Mouse (Mus musculus) CH12.LX (cell line): ENCODE measurements around the gene Zfp84. TPM values are rescaled to one million over a fixed set of nuclear protein-coding genes. Genes with fewer than 3 reads are reported as not detected.

Experiments
- DNase-seq: peaks from one replicate; pipeline ENCODE4 v3.0.0-alpha.2; 2013; ENCODE audit errors: extremely low read depth
- H3K27ac ChIP-seq: 2 replicates; pipeline ENCODE4 v1.5.1; 2012; ENCODE audit warnings: low read depth, mild to moderate bottlenecking, control low read depth, moderate library complexity; ENCODE audit not compliant: insufficient read depth
- H3K27me3 ChIP-seq: replicated peaks from 2 replicates; pipeline ENCODE3; 2012; ENCODE audit warnings: inconsistent platforms
- H3K36me3 ChIP-seq, 2 experiments: replicated peaks in 1 of 2; 2 replicates each; pipeline versions ENCODE3 to v1.6.1; 2012; ENCODE audit warnings: inconsistent platforms in 1 of 2, low read length in 1 of 2, mild to moderate bottlenecking in 1 of 2, mixed read lengths in 1 of 2, moderate library complexity in 1 of 2; ENCODE audit not compliant: control insufficient read depth in 1 of 2, insufficient read depth in 1 of 2
- H3K4me1 ChIP-seq, 2 experiments: 2 replicates each; pipeline ENCODE4 v1.6.1; 2012; ENCODE audit warnings: inconsistent platforms in 1 of 2, moderate library complexity in 1 of 2; ENCODE audit not compliant: insufficient read depth in 2 of 2, control insufficient read depth in 1 of 2
- H3K4me2 ChIP-seq: 2 replicates; pipeline ENCODE4 v1.6.1; 2012; ENCODE audit warnings: low read depth, mild to moderate bottlenecking, control low read depth; ENCODE audit not compliant: poor library complexity, insufficient read depth, severe bottlenecking
- H3K4me3 ChIP-seq, 3 experiments: fragments of 150-350 bp in 1 of 3; sonication (generic) in 1 of 3; replicated peaks in 1 of 3; 2 replicates each; pipeline versions ENCODE3 to v1.5.1; 2011 to 2012; ENCODE audit warnings: low read depth in 2 of 3, low read length in 2 of 3, mild to moderate bottlenecking in 2 of 3, moderate library complexity in 2 of 3, control low read depth in 1 of 3, improper control_type of control experiment in 1 of 3, inconsistent platforms in 1 of 3, mixed read lengths in 1 of 3; ENCODE audit not compliant: poor library complexity in 1 of 3
- H3K79me2 ChIP-seq: replicated peaks from 2 replicates; pipeline ENCODE4 v1.6.1; 2012; ENCODE audit warnings: mild to moderate bottlenecking, moderate library complexity; ENCODE audit not compliant: control insufficient read depth, poor library complexity, insufficient read depth, severe bottlenecking; ENCODE audit errors: extremely low read depth
- H3K9ac ChIP-seq: 2 replicates; pipeline ENCODE4 v1.6.1; 2012; ENCODE audit warnings: low read depth, mild to moderate bottlenecking, control low read depth, moderate library complexity; ENCODE audit not compliant: insufficient read depth
- H3K9me3 ChIP-seq: replicated peaks from 2 replicates; pipeline ENCODE3; 2012; ENCODE audit warnings: low read length, inconsistent platforms, mixed read lengths
- BHLHE40 ChIP-seq: IDR thresholded peaks from 2 replicates; pipeline ENCODE4 v1.6.1; 2011; ENCODE audit warnings: mild to moderate bottlenecking, low read depth, low read length, improper control_type of control experiment
- CHD1 ChIP-seq: IDR thresholded peaks from 2 replicates; pipeline ENCODE4 v1.6.1; 2012; ENCODE audit warnings: low read depth, low read length, improper control_type of control experiment, inconsistent platforms
- CHD2 ChIP-seq: IDR thresholded peaks from 2 replicates; pipeline ENCODE4 v1.6.1; 2011; ENCODE audit warnings: low read length, improper control_type of control experiment
- CTCF ChIP-seq, 2 experiments: IDR thresholded peaks in 1 of 2; conservative IDR thresholded peaks in 1 of 2; 2 replicates each; pipeline ENCODE4 v1.5.1; 2011 to 2012; ENCODE audit warnings: low read depth in 2 of 2, low read length in 2 of 2, improper control_type of control experiment in 1 of 2, inconsistent platforms in 1 of 2, mild to moderate bottlenecking in 1 of 2, moderate library complexity in 1 of 2
- E2F4 ChIP-seq: IDR thresholded peaks from 2 replicates; pipeline ENCODE4 v1.6.1; 2011; ENCODE audit warnings: low read depth, low read length, improper control_type of control experiment; ENCODE audit not compliant: insufficient replicate concordance
- ELF1 ChIP-seq: IDR thresholded peaks from 2 replicates; pipeline ENCODE4 v1.6.1; 2014; ENCODE audit warnings: low read depth, mild to moderate bottlenecking, inconsistent platforms, low read length, improper control_type of control experiment
- EP300 ChIP-seq: IDR thresholded peaks from 2 replicates; pipeline ENCODE4 v1.6.1; 2011; ENCODE audit warnings: low read length, improper control_type of control experiment
- ETS1 ChIP-seq: conservative IDR thresholded peaks from 2 replicates; pipeline ENCODE4 v1.6.1; 2012; ENCODE audit warnings: low read depth, mild to moderate bottlenecking, inconsistent platforms, low read length, improper control_type of control experiment, moderate library complexity
- GABPA ChIP-seq: IDR thresholded peaks from 2 replicates; pipeline ENCODE4 v1.6.1; 2012; ENCODE audit warnings: low read depth, low read length, improper control_type of control experiment, inconsistent platforms; ENCODE audit not compliant: insufficient replicate concordance
- HCFC1 ChIP-seq: IDR thresholded peaks from 2 replicates; pipeline ENCODE4 v1.6.1; 2012; ENCODE audit warnings: low read depth, mild to moderate bottlenecking, inconsistent platforms, low read length, improper control_type of control experiment
- IRF4 ChIP-seq: IDR thresholded peaks from 2 replicates; pipeline ENCODE4 v1.6.1; 2014; ENCODE audit warnings: low read depth, mild to moderate bottlenecking, inconsistent platforms, low read length, improper control_type of control experiment
- JUN ChIP-seq: IDR thresholded peaks from 2 replicates; pipeline ENCODE4 v1.6.1; 2011; ENCODE audit warnings: low read depth, mild to moderate bottlenecking, low read length, improper control_type of control experiment, moderate library complexity; ENCODE audit not compliant: insufficient read depth
- JUND ChIP-seq: conservative IDR thresholded peaks from 2 replicates; pipeline ENCODE4 v1.6.1; 2011; ENCODE audit warnings: low read depth, low read length, improper control_type of control experiment
- KAT2A ChIP-seq: IDR thresholded peaks from 2 replicates; pipeline ENCODE4 v1.6.1; 2012; ENCODE audit warnings: low read length, improper control_type of control experiment, inconsistent platforms; ENCODE audit not compliant: insufficient replicate concordance
- MAFK ChIP-seq: IDR thresholded peaks from 2 replicates; pipeline ENCODE4 v1.6.1; 2011; ENCODE audit warnings: low read length, improper control_type of control experiment; ENCODE audit not compliant: insufficient replicate concordance
- MAX ChIP-seq: IDR thresholded peaks from 2 replicates; pipeline ENCODE4 v1.6.1; 2011; ENCODE audit warnings: low read length, improper control_type of control experiment
- MAZ ChIP-seq: IDR thresholded peaks from 2 replicates; pipeline ENCODE4 v1.6.1; 2012; ENCODE audit warnings: low read depth, mild to moderate bottlenecking, inconsistent platforms, low read length, improper control_type of control experiment, moderate library complexity
- MEF2A ChIP-seq: IDR thresholded peaks from 2 replicates; pipeline ENCODE4 v1.6.1; 2014; ENCODE audit warnings: low read depth, mild to moderate bottlenecking, inconsistent platforms, low read length, improper control_type of control experiment, borderline replicate concordance
- MXI1 ChIP-seq: IDR thresholded peaks from 2 replicates; pipeline ENCODE4 v1.6.1; 2011; ENCODE audit warnings: mild to moderate bottlenecking, low read depth, low read length, improper control_type of control experiment
- MYC ChIP-seq: IDR thresholded peaks from 2 replicates; pipeline ENCODE4 v1.6.1; 2011; ENCODE audit warnings: low read depth, mild to moderate bottlenecking, improper control_type of control experiment, low read length
- NELFE ChIP-seq: IDR thresholded peaks from 2 replicates; pipeline ENCODE4 v1.6.1; 2011; ENCODE audit warnings: low read depth, low read length, improper control_type of control experiment
- NRF1 ChIP-seq: IDR thresholded peaks from 2 replicates; pipeline ENCODE4 v1.6.1; 2014; ENCODE audit warnings: low read depth, mild to moderate bottlenecking, inconsistent platforms, low read length, improper control_type of control experiment, moderate library complexity
- PAX5 ChIP-seq: IDR thresholded peaks from 2 replicates; pipeline ENCODE4 v1.6.1; 2012; ENCODE audit warnings: low read length, inconsistent platforms, mixed read lengths
- POLR2A ChIP-seq: IDR thresholded peaks from 2 replicates; pipeline ENCODE4 v1.6.1; 2011; ENCODE audit warnings: low read depth, mild to moderate bottlenecking, improper control_type of control experiment, low read length
- POLR2AphosphoS2 ChIP-seq: IDR thresholded peaks from 2 replicates; pipeline ENCODE4 v1.6.1; 2011; ENCODE audit warnings: low read depth, low read length, improper control_type of control experiment
- RAD21 ChIP-seq: IDR thresholded peaks from 2 replicates; pipeline ENCODE4 v1.6.1; 2011; ENCODE audit warnings: low read depth, mild to moderate bottlenecking, low read length, improper control_type of control experiment, moderate library complexity
- RCOR1 ChIP-seq: conservative IDR thresholded peaks from 2 replicates; pipeline ENCODE4 v1.6.1; 2012; ENCODE audit warnings: low read depth, mild to moderate bottlenecking, inconsistent platforms, low read length, improper control_type of control experiment
- SIN3A ChIP-seq: IDR thresholded peaks from 2 replicates; pipeline ENCODE4 v1.6.1; 2012; ENCODE audit warnings: low read length, improper control_type of control experiment, inconsistent platforms
- SMC3 ChIP-seq: IDR thresholded peaks from 2 replicates; pipeline ENCODE4 v1.6.1; 2011; ENCODE audit warnings: low read depth, low read length, improper control_type of control experiment
- TBP ChIP-seq: conservative IDR thresholded peaks from 2 replicates; pipeline ENCODE4 v1.6.1; 2011; ENCODE audit warnings: low read depth, low read length, improper control_type of control experiment
- TCF12 ChIP-seq: IDR thresholded peaks from 2 replicates; pipeline ENCODE4 v1.6.1; 2014; ENCODE audit warnings: low read depth, mild to moderate bottlenecking, inconsistent platforms, low read length, improper control_type of control experiment
- UBTF ChIP-seq: IDR thresholded peaks from 2 replicates; pipeline ENCODE4 v1.6.1; 2012; ENCODE audit warnings: low read depth, mild to moderate bottlenecking, inconsistent platforms, low read length, improper control_type of control experiment, moderate library complexity
- USF1 ChIP-seq: IDR thresholded peaks from 2 replicates; pipeline ENCODE4 v1.6.1; 2014; ENCODE audit warnings: low read depth, mild to moderate bottlenecking, inconsistent platforms, low read length, improper control_type of control experiment
- USF2 ChIP-seq: conservative IDR thresholded peaks from 2 replicates; pipeline ENCODE4 v1.6.1; 2011; ENCODE audit warnings: low read depth, low read length, improper control_type of control experiment
- ZC3H11A ChIP-seq: IDR thresholded peaks from 2 replicates; pipeline ENCODE4 v1.6.1; 2012; ENCODE audit warnings: low read depth, mild to moderate bottlenecking, inconsistent platforms, low read length, improper control_type of control experiment
- ZKSCAN1 ChIP-seq: IDR thresholded peaks from 2 replicates; pipeline ENCODE4 v1.6.1; 2012; ENCODE audit warnings: low read depth, inconsistent platforms, low read length, improper control_type of control experiment, borderline replicate concordance
- ZMIZ1 ChIP-seq: IDR thresholded peaks from 2 replicates; pipeline ENCODE4 v1.6.1; 2012; ENCODE audit warnings: low read depth, mild to moderate bottlenecking, inconsistent platforms, low read length, improper control_type of control experiment
- ZNF384 ChIP-seq: IDR thresholded peaks from 2 replicates; pipeline ENCODE4 v1.6.1; 2012; ENCODE audit warnings: low read depth, low read length, improper control_type of control experiment, inconsistent platforms
- dilution Hi-C: fragments of 300-500 bp; cut with MboI; formaldehyde crosslinking; loops from 2 replicates; pipeline ENCODE4 v1.14.3; 2020; ENCODE audit warnings: low sequenced_read_pairs; ENCODE audit not compliant: extremely low pct_unique_long_range_greater_than_20kb, extremely low pct_ligation_motif_present
- in situ Hi-C: fragments of 300-500 bp; cut with MboI; formaldehyde crosslinking; loops from 3 replicates; pipeline ENCODE4 v1.14.3; 2019; ENCODE audit warnings: low sequenced_read_pairs, low pct_ligation_motif_present, low pct_unique_long_range_greater_than_20kb, mixed read lengths
- polyA plus RNA-seq: library from polyadenylated mRNA; unstranded; fragments of >175 nt; gene quantifications from 2 replicates; pipeline ENCODE4 v1.2.1, GENCODE M21; 2012; ENCODE audit warnings: low read depth; ENCODE audit not compliant: insufficient read length
- total RNA-seq, 2 experiments: library from RNA; depleted of rRNA; stranded (reverse); fragments of 300-350 nt in 1 of 2; fragments of >200 nt in 1 of 2; gene quantifications; 2 replicates each; pipeline ENCODE4 v1.2.3; 2012 to 2014

The Zfp84 gene
- total and polyA plus RNA-seq, 3 experiments = 7.9 to 9.6 (median 9.2) TPM

- Histone ChIP-seq H3K4me3 (peak within 1 kb of the TSS; percentile 60 to 98 (median 88)), H3K79me2 (peaks cover 19% of the 10 kb centered on the region), H3K9ac (peak within 1 kb of the TSS; percentile 77), H3K4me1 (peaks cover 9 to 40% of the 10 kb centered on the region in 2 experiments), H3K9me3 (no peaks in the 10 kb centered on the region), H3K27me3 (no peaks in the 10 kb centered on the region), H3K36me3 (peaks cover 2 to 16% of the 10 kb centered on the region in 2 experiments), H3K4me2 (peak within 1 kb of the TSS; percentile 98), H3K27ac (peak within 1 kb of the TSS; percentile 53)
- TF ChIP-seq USF2 (no peak), CHD2 (peak; percentile 54; the same call in 1 of the 2 replicates), USF1 (no peak), POLR2AphosphoS2 (no peak), EP300 (no peak), NELFE (peak; percentile 59), ZKSCAN1 (no peak), IRF4 (peak; percentile 36; the same call in 1 of the 2 replicates), CHD1 (no peak), TBP (peak; percentile 42; the same call in 1 of the 2 replicates), JUN (no peak), MAFK (peak; percentile 52; the same call in 1 of the 2 replicates), MXI1 (peak; percentile 87), SMC3 (no peak), BHLHE40 (0 out of 2 replicates have a peak, but pooled peaks have one; percentile 3), MYC (peak; percentile 90), MEF2A (peak; percentile 22; the same call in 1 of the 2 replicates), NRF1 (peak; percentile 57), JUND (no peak), RCOR1 (no peak), E2F4 (no peak), ZC3H11A (no peak), HCFC1 (peak; percentile 98), POLR2A (peak; percentile 76), ZNF384 (no peak), MAX (peak; percentile 87), SIN3A (peak; percentile 90), UBTF (no peak), ELF1 (peak; percentile 86), TCF12 (peak; percentile 50; the same call in 1 of the 2 replicates), ETS1 (no peak; the same call in 1 of the 2 replicates), GABPA (peak; percentile 32; the same call in 1 of the 2 replicates), MAZ (peak; percentile 18; the same call in 1 of the 2 replicates), PAX5 (no peak), ZMIZ1 (0 out of 2 replicates have a peak, but pooled peaks have one; percentile 50), RAD21 (no peak), CTCF (conservative IDR thresholded peaks at IDR 0.05 in 1 of 2, IDR thresholded peaks at IDR 0.05 in 1 of 2; ENCODE audit: low read depth in 2 of 2, low read length in 2 of 2) (no peak), KAT2A (peak; percentile 91; the same call in 1 of the 2 replicates)
- DNase-seq = peak; percentile 96
- dilution Hi-C loops = no loop called here
- in situ Hi-C loops = no loop called here
These were observed 47.6 kb downstream of the Zfp84 start, which contains the start of gene Zfp790 for GRCm38 (mm10) chr7:29815910-29816429. TSS of gene Zfp790 (plus strand) at chr7:29816114.
